Mouse (Mus musculus) gastrocnemius, postnatal 14 days (tissue): ENCODE results near the gene Megf8. TPM values are rescaled to one million over a fixed set of nuclear protein-coding genes. Genes with fewer than 3 reads are reported as not detected.
A peak's percentile ranks its signal among the peaks of the same experiment; 100 is the strongest.
"Not testable (repeated sequence)": the region's sequence is repeated elsewhere in the genome, so short reads cannot be mapped to it uniquely, and the experiment has no call there.

Experiments used
- DNase-seq: peaks from one replicate; pipeline ENCODE4 v3.0.0; 2021; ENCODE audit warnings: mixed read lengths
- intact Hi-C: fragments of 180-260 bp; cut with DNase I; formaldehyde crosslinking; loops from one replicate; pipeline ENCODE4 v1.15.1; 2025; ENCODE audit warnings: low total_unique reads
- total RNA-seq, 2 experiments: library from RNA; stranded (reverse); gene quantifications; 2 replicates each; pipeline ENCODE4 v1.2.3; 2021

The Megf8 gene
- total RNA-seq, 2 experiments from 2014 or later: 18.5 to 19.7 TPM

DNA sequence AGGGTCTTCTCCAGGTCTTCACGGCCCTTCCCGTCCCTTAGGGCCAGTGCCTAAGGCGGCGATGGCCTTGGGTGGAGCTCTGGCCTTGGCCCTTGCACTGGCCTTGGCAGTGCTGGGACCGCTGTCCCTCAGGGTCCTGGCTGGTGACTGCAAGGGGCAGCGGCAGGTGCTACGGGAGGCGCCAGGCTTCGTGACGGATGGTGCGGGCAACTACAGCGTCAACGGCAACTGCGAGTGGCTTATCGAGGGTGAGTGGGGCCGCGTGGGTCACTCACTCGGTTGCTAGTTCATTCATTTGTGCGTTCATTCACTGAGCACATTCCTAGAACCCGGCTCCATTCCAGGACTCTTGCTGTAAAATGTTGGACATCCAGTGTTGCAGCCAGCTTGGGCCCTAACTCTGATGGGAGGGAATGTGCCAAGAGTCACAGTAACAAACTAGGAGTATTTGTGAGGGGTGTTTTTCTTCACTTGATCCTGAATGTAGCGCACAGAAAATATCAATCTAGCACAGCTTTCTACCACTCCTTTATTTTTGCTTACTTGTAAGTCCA lies 559 bp downstream of the Megf8 start:
- DNase-seq: no peak

GRCm38 (mm10) chr7:25322058-25322484 lies 5.1 kb downstream of the Megf8 start:
- intact Hi-C loops: no loop called here
- DNase-seq: peak; percentile 50

More for the DNA sequence above, 559 bp downstream of the Megf8 start:
- intact Hi-C loops: loop anchor here (10.0 kb wide), 2 partner anchors 73 to 183 kb away; no protein-coding TSS in a partner anchor

DNA sequence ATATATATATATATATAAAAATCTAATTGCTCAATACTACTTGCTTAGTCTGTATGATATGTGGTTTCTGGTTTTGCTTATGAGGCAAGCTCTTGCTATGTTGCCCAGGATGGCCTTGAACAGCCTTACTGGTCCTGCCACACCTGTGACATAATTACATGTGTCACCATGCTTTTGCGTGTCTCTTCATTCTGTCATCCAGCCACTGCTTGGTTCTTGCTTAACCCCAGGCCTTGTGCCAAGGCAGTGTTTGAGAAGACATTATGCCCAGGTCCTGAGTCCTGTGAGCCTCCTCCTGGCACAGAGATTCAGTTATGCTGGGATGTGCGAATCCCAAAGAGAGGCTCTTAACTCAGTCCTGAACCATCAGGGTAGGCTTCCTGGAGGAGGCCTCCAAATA lies 6.3 kb downstream of the Megf8 start:
- intact Hi-C loops: no loop called here
- no peak for DNase-seq

DNA sequence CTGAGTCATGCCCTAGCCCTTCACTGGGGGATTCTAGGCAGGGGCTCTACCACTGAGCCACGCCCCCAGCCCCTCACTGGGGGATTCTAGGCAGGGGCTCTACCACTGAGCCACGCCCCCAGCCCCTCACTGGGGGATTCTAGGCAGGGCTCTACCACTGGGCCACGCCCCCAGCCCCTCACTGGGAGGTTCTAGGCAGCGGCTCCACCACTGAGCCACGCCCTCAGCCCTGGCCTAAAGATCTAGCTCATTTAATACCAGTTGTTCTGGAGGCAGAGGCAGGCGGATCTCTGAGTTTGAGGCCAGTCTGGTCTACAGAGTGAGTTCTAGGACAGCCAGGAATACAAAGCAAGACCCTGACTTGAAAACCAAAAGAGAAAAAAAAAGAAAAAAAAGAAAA lies 8.5 kb downstream of the Megf8 start:
- DNase-seq, intact Hi-C loops: not testable (repeated sequence)

- intact Hi-C loops: no loop called here
- DNase-seq: no peak
Observed at GRCm38 (mm10) chr7:25326233-25326632, 9.3 kb downstream of the Megf8 start.

DNA sequence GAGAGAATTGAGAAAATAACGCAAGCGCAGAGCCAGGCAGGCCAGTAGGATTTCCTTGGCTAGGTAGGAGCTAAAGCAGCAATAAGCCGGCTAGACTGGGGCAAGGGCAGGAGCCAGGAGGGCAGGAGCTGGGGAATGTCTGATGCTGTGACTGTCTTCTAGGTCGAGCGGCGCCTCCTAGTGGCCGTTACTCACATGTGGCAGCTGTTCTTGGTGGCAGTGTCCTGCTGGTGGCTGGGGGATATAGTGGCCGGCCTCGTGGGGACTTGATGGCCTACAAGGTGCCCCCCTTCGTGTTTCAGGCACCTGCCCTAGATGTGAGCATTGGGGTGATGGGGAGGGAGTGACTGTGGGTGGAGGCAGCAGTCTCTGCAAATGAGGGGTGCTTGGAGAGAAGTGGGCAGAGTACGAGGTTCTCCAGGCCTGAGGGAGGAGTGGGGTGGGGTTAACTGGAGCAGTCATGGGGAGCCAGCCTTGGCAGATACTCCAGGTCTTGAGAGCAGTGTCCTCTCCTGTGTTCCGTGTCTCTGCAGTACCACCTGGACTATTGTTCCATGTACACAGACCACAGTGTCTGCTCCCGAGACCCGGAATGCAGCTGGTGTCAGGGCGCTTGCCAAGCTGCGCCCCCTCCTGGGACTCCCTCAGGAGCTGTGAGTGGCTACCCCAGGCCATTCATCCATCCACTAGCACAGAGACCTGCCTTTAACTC lies 16.8 kb downstream of the Megf8 start:
- intact Hi-C loops: no loop called here
- peak; percentile 80 for DNase-seq

DNA sequence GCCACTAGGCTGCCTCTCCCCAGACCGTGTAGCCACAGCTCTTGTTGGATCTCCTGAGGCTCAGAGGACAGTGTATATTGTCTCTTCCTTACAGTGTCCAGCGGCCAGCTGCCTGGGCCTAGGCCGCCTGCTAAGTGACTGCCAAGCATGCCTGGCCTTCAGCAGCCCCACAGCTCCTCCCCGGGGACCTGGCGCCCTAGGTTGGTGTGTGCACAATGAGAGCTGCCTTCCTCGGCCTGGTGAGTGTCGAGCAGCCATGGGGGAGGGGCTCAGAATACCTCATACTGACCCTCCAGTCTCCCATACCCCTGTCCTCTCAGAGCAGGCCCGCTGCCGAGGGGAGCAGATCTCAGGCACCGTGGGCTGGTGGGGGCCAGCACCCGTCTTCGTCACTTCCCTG lies 17.5 kb downstream of the Megf8 start:
- no peak for DNase-seq
- intact Hi-C loops: no loop called here

DNA sequence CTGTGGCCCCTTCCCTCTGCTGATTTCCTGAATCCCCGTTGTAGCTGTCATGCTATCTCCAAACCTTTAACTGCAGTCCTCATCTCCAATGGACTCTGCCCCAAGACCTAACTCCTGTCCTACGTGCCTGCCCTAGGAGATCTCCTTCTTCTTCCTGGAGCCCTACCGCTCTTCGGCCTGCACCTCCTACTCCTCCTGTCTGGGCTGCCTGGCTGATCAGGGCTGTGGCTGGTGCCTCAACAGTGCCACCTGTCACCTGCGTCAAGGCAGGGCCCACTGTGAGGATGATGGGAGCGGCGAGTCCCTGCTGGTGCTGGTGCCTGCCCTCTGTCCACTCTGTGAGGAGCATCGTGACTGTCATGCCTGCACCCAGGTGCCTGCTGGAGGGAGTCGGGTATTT lies 22.4 kb downstream of the Megf8 start:
- DNase-seq: no peak
- intact Hi-C loops: no loop called here

GRCm38 (mm10) chr7:25341000-25341784 lies 24.2 kb downstream of the Megf8 start:
- DNase-seq: no peak
- intact Hi-C loops: no loop called here

DNA sequence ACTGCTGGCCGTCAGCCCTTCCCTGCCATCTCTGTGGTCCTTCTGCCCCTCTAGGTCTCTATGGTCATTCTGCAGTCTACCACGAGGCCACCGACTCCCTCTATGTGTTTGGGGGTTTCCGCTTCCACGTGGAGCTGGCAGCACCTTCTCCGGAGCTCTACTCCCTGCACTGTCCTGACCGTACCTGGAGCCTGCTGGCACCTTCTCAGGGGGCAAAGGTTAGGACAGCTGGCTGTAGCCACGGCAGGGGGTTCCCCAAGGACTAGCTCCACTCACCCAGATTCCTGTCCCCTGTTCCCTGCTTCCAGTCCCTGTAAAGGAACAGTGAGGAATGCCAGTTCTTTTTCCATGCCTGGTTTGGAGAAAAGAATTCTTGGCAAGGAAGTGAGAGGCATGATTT lies 31.9 kb downstream of the Megf8 start:
- no peak for DNase-seq
- intact Hi-C loops: no loop called here

- DNase-seq: peak; percentile 43
- intact Hi-C loops: no loop called here
Observed at GRCm38 (mm10) chr7:25358721-25359206, 41.8 kb downstream of the Megf8 start.

GRCm38 (mm10) chr7:25363151-25363550 lies 46.2 kb downstream of the Megf8 start:
- DNase-seq: no peak

DNA sequence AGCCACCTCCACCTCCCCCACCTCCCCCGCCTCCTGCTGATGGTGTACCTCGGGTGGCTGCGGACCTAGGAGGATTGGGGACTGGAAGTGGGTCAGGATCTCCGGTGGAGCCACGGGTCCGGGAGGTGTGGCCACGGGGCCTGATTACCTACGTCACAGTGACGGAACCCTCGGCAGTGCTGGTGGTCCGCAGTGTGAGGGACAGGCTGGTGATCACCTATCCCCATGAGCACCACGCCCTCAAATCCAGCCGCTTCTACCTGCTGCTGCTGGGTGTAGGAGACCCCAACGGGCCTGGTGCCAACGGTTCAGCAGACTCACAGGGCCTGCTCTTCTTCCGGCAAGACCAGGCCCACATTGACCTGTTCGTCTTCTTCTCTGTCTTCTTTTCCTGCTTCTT lies 46.7 kb downstream of the Megf8 start:
- intact Hi-C loops: no loop called here
- no peak for DNase-seq

More at GRCm38 (mm10) chr7:25363151-25363550, 46.2 kb downstream of the Megf8 start:
- intact Hi-C loops: no loop called here

DNA sequence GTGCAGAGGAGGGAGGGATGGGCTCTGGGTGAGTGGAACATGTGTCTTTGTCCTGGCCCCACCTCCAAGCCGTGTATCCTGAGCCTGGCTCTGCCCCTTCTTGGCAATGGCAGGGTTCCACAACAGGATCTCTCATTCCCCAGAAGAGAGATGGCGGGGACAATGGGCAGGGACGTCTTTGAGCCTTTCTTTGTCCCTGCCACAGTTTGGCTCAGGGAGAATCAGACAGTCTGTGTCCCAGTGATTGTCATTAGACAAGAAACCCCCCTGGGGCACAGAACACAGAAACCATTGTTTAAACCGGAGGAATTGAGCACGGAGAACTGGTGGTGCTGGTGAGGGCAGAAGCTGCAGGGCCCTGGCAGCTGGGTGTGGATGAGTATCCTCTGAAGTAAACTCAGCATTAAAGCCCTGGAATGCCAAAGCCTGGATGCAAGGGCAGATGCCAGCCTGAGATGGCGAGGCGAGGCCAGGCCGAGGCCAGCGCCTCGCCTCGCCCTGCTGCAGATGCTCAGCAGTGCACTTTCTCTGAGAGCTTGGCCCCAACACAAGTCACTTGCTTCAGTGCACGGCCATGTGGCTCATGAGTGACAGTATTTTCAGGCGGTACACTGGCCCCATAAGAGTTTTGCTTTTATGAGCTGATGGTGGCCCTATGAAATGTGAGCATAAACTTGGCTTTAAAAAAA lies 49.1 kb downstream of the Megf8 start:
- no peak for DNase-seq
- intact Hi-C loops: loop anchor here (5.0 kb wide), 1 partner anchor 46 kb away; the partner anchor contains the start of gene Cxcl17

- intact Hi-C loops: loop anchor here (5.0 kb wide), 1 partner anchor 45 kb away; the partner anchor contains the start of gene Cxcl17
- DNase-seq: no peak
Observed at GRCm38 (mm10) chr7:25367632-25368293, 50.8 kb downstream of the Megf8 start.

- DNase-seq: no peak
- intact Hi-C loops: loop anchor here (5.0 kb wide), 1 partner anchor 44 kb away; the partner anchor contains the start of gene Cxcl17
Observed at GRCm38 (mm10) chr7:25368333-25368732, 51.4 kb downstream of the Megf8 start.

DNA sequence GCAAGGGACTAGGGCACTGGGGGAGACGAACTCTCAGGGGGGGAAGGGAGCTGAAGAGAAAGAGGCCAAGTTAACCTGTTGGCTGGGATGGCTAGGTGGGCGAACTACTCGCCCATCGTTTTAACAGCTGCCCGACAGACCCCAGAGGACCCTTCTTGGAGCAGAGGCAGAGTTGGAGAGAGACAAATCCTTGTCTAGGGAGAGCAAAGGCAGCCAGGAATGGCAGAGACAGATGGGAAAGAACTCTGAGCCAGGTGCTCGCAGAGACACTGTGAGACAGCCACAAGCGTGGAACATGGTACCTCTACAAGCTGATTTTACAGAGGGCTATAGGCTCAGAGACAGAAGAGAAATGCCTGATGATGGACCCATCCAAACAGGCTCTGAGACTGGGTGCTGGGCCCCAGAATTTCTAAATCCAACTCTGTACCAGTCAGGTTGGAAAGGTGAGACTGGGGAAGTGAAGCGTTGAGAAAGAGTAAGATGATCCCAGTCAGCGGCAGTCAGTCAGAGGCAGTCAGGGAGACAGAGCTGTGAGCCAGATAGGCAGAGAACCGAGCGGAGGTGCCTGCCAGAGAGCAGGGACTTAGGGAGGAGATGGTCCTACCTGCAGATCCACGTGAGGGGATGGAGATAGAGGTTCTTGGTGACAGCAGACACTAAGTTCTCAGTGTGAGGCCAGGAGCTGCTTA lies 52.2 kb downstream of the Megf8 start, which contains the start of gene Cnfn:
Gene Cnfn (minus strand): TSS at position 667 of the 692 bp plus-strand sequence.
- intact Hi-C loops: loop anchor here (5.0 kb wide), 1 partner anchor 43 kb away; the partner anchor contains the start of gene Cxcl17
- DNase-seq: no peak

GRCm38 (mm10) chr7:25372441-25372840 lies 55.5 kb downstream of the Megf8 start:
- no peak for DNase-seq
- intact Hi-C loops: no loop called here
